Mouse (Mus musculus) lung, postnatal 36 days (tissue): Measurements from ENCODE around the gene Rtf2.
A peak's percentile ranks its signal among the peaks of the same experiment; 100 is the strongest.

ENCODE experiments used
- DNase-seq: peaks from one replicate; pipeline ENCODE4 v3.0.0; 2022; ENCODE audit warnings: mixed read lengths

The Rtf2 gene

DNA sequence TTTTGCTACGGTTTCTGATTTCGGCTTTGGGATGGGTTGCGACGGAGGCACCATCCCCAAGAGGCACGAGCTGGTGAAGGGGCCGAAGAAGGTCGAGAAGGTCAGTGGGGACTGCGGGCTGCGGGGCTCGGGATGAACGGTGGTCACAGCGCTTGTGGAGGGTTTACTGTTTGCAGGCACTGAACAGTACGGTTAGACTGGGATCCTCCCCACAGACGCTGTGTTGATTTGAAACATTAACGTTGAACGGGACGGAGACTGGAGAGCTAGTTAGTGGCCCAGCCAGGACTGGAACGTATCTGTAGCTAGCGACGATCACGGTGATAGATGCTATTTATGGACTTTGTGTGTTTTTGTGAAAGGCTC, 267 bp downstream of the Rtf2 start:
- no peak for DNase-seq

DNA sequence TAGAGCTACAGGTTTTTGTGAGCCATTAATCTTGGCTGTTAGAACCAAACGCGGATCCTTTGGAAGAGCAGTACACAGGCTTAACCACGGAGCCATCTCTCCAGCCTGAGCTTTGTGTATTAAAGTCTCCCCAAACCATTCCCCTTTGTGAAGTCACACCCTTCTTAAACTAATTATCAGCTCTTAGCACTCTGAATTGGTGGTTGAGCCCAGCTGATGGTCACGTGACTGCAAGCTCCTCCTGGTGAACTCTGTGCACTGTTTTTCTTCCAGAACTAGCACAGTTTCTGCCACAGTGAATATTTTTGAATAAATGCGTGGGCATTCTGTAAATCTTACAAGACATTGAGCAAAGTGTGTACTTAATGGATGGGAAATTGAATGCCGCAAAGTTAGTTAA, 820 bp downstream of the Rtf2 start:
- peak; percentile 47 for DNase-seq

DNA sequence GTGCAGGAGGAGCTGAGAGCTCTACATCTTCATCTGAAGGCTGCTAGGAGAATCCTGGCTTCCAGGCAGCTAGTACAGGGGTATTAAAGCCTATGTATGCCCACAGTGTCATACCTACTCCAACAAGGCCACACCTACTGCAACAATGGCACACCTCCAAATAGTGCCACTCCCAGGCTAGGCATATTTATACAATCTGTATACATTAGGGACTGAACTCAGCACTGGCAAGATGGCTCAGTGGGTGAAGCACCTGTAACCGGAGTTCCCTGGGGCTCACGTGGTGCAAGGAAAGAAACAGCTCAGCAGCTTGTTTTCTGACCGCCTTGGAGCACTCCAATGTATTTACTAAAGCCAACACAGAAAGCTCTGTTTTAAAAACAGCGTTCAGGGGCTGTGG, 5.3 kb downstream of the Rtf2 start:
- DNase-seq = no peak

DNA sequence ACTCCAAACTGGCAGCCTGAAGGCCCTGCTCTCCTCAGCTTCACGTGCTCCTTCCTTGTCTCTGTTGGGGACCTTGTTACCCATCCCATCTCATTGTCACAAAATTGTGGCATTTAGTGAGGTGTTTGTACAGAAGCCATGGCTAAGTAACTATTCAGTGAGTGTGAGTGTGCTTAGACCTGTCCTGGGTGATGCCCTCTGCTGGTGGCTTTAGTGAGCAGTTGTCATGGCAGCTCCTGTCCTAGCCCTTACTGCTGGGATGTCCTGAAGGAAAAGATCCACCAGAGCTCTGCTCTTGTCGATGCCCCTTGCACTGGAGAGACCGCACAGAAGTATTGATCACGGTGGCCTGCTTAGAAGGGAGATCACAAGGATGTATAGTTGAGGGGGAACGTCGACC, 7.0 kb downstream of the Rtf2 start:
- DNase-seq = peak; percentile 57

DNA sequence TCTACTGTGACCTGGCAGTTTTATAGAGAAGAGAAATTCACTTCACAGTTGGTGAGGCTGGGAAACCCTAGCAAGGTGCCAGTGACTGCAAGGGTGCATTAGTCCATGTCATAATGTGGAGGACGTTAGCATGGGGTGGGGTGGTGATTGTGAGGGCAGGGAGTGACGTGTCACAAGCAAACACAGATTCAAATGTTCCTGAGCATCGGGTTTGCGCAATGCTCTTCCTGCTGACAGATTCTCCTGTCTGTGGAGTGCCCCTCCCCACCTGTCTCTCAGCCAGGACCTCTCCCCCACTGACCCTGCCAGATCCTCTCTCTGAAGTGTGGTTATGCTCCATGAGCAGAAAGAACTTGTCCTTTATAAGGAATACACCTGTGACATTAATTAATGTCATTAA, 8.0 kb downstream of the Rtf2 start:
- no peak for DNase-seq

DNA sequence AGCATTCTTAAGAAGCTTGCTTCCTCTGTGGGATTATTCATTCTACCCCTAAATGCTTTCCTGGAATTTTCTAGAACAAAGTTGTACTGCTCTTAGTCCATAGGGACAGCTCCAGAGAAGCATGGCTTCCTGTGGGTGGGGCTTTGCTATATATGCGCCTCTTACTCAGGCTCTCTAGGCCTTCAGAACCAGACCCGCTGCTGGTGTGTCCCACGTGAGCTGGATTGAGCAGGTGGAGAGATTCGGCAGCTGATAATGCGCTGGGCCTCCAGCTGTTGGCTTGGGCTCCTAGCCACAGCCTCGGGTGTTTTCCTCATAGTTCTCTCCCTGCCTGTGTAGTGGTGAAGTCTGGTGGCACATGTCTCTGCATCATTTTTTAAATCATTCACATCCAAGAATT, 10.3 kb downstream of the Rtf2 start:
- no peak for DNase-seq

DNA sequence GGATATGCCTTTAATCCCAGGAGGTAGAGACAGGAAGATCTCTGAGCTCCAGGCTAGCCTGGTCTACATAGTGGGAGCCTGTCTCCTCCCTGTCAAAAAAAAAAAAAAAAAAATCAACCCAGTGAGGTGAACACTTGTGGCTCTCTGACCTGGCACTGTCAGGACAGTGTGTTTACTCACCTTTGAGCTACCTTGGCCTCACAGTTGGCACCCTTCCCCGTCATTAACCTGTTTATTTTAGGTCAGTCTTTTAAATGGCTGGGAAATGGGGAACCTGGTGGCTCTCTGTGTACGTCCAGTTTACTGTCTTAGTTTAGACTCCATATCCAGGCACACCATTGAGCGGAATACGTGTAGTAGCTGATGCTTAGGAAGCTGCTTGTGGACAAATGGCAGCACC, 11.7 kb downstream of the Rtf2 start:
- no peak for DNase-seq

DNA sequence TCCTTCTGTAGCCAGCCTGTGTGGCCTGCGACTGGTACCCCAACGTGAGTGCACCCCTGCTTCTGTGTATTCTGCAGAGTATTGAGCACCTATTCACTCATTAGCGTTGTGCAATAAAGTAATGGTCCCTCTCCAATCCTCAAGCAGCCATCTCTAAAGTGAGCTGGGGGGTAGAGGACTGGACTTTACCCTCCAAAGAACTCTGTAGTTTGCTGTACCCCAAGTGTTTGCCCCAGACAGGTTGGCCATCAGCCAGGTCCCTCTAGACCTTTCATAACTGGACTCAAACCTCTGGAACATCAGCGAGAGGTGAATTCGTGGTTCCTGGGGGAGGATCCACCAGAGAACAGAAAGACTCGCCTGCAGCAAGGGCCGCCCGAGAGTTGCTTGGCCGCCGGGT, 12.1 kb downstream of the Rtf2 start:
- no peak for DNase-seq

DNA sequence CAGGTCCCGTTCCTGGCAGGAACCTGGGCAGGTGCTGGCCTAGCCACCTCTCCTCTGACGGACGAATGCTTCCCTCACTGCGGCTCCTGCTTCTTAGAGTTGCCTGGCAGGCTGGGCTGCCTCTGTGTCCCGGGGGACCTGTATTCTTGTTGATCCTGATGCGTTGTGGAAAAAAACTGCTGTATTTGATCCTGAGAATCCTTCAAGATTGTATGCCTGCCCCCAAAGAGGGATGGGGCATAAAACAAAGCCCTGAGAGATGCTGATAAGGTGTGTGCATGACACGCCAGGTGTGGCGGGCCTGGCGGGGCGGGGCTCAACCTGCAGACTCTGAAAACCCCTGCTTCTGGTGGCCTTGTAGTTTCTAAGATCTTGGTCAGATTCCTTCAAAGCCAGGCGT, 18.1 kb downstream of the Rtf2 start, which contains the start of gene Gcnt7:
Gene Gcnt7, minus strand, starts transcription at position 101 of the 400 bp plus-strand sequence.
- no peak for DNase-seq

DNA sequence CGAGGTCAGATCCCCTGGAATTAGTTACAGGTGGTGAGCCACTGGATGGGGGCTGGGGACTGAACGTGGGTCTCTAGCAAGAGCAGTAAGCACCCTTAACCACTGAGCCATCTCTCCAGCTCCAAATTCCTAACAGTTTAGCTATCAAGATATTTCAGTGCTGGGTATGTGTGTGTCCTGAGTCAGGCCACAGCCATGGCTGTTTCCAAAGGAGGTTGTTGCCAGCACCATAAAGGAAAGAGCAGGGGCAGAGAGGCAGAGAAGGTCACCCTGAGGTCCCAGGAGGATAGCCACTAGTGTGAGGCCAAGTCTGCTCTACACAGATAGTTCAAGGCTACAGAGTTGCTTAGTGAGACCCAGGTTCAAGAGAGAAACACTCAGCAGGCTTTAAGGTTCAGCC, 20.3 kb downstream of the Rtf2 start:
- no peak for DNase-seq

DNA sequence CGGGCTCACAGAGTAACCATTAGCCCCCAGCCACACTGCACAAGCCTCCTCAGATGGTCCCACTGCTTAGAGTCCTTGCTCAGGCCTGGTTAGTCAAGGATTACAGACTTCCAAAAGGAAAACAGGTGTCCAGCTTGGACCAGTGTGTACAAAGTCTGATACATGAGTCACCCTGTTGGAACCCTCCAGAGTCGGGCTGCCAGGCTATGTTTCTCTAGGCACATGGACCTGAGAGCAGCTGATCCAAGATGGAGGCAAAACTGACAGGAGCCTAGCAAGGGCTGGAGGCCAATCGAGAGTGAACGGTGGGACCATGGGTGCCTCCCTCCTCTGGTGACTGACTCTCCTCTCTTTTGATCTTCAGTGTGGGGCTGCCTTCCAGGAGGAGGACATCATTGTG, 22.5 kb downstream of the Rtf2 start:
- DNase-seq = no peak

DNA sequence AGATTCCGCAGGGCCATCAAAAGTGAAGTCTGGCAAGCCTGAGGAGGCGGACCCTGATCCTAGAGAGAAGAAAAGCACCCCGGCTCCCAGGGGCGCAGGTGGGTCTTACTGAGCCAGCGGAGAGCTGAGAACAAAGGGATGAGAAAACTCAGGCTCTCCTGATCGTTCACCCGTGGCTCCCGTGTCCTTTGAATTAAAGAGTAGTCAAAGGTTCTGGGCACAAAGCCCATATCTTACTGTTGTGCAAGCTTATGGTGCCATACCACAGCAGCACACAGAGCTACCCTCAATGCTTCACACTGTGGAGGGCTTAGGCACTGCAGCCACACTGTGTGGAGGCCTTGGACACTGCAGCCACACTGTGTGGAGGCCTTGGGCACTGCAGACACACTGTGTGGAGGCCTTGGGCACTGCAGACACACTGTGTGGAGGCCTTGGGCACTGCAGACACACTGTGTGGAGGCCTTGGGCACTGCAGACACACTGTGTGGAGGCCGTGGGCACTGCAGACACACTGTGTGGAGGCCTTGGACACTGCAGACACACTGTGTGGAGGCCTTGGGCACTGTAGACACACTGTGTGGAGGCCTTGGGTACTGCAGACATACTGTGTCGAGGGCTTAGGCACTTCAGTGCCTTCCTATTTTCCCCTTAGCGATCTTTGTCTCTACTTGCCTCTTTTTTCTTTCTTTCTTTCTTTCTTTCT, 26.2 kb downstream of the Rtf2 start:
- DNase-seq = no peak

DNA sequence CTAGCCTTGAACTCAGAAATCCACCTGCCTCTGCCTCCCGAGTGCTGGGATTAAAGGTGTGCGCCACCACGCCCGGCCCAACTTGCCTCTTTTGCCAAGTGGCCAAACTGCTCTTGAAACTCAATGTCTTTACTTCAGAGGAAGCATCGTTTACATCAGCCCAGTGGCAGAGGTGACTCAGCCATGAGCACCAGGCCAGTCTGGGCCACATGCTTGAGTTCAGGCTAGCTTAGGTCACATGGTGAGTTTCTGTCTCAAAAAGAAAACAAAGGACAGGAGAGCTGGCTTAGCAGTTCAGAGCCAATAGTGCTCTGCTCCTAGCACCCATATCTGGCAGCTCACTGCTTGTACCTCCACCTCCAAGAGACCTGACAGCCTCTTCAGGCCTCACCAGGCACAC, 26.9 kb downstream of the Rtf2 start:
- no peak for DNase-seq

DNA sequence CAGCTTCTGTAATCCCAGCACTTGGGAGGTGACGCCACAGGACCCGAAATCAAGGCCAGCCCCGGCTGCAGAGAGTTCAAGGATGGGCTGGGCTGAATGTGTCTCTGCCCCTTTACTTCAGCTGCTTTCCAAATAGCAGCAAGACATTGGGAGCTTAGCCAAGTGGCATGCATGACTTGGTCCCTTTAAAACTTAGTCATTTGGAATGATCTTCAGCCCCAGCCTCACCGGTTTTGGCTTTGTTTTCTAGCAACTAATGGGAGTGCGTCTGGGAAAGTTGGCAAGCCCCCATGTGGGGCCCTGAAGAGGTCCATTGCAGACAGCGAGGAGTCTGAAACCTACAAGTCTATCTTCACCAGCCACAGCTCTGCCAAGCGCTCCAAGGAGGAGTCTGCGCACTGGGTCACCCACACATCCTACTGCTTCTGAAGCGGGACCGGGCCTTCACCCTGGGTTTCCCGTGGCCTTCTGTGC, 28.0 kb downstream of the Rtf2 start:
- DNase-seq = peak; percentile 32

DNA sequence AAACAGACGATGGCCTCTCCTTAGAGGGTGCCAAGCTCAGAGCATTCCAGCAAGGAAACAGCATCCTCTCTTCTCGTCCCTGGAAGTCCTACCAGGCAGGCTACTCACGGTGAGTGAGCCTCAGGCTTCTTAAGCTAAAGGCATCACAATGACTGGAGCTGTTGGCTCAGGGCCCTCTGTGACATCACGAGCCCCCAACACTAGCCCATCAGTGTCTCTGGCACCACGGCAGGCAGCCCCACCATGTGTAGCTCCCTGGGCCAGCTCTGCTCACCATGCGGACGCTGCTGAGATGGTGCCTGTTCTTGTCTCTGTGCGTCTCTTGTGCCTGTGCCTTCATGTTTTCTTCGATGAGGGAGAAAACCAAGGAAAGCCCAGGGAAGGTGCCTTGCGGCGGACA, 32.0 kb downstream of the Rtf2 start, which contains the start of gene Fam209:
Gene Fam209, plus strand, starts transcription at position 203 of the 400 bp plus-strand sequence.
- DNase-seq = no peak

DNA sequence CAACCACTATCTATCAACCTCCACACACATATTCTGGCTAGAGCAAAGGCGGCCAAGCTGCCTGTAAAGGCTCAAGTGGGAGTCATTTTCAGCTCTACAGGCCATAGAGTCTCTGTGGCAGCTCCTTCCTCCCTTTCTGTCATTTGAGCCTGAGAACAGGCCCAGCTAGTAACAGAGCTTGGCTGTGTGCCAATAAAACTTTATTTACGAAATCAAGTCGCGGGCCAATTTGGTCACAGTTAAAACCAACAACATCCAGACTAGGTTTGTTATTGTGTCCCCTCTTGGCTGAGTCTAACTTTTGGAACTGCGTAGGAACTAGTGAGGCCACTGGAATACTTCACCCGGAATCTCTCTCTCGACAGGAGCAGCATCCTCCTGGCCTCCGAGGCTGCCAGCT, 33.2 kb downstream of the Rtf2 start:
- DNase-seq = peak; percentile 56

DNA sequence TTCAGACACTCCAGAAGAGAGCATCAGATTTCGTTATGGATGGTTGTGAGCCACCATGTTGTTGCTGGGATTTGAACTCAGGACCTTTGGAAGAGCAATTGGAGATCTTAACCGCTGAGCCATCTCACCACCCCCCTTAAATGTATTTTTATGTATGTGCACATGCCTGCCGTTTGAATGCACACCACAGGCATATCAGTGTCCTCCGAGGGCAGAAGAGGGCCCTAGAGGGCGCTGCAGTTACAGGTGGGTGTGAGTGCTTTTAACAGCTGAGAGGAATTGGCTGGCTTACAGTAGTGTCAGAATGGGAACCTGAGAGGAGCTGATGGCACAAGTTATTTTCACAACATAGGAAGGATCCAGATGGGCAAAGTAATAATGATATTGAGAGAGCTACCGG, 34.6 kb downstream of the Rtf2 start:
- DNase-seq = peak; percentile 46

DNA sequence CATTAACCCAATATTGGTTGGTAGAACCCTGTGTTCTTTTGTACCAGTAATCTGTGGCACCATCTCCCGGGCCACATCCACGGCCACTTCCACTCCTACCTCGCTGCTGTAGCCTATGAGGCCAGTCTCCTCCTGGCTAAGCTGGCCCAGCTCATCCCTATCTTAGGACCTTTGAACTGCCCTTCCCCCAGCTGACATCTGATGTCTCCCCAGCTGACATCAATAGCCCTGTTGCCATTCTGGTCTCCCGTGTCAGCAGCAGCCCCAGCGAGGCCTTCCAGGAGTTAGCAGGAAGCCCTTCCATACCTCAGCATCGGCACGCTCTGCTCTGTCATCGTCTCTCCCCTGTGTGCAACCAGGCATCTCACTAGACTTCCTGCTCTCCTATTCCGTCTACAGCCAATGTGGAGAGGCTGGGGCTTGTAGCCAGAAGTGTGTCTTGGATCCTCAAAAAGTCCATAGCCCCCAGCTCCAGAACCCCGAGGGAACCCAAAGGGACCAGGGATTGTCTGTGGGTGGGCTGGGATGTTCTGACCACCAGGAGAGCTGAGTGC, 36.4 kb downstream of the Rtf2 start:
- DNase-seq = no peak

DNA sequence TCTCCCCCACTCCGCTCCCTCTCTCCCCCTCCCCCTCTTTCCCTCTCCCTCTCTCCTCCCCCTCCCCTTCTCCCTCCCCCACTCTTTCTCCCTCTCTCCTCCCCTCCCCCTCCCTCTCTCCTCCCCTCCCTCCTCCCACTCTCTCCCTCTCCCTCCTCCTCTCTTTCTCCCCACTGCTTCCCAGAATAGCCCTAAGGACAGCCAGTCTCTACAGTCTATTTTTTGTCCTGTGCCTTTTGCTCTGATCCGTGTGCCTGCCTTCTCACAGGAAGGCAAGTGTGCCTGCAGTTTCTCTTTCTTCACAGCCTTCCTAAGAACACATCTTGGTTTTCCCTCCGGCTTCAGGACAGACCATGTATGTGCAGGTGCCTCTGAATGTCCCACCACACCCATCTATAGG, 37.0 kb downstream of the Rtf2 start:
- DNase-seq = no peak

DNA sequence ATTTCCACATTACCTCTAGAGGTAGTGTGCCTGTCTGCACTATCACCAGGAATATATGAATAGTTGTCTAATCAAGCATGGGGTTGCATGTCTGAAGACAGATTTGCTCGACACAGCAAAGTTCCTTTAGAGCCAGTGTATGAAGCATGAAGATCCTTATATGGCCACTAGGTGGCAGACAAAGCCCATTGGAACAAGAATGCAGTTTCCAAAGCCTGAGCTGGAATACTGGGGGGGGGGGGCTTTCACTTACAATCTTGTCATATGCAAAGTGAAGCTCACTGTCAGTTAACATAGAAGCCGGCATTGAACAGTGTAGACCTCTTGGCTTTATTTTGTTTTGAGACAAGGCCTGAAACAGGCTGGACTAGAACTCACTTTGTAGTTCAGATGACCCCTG, 37.5 kb downstream of the Rtf2 start:
- DNase-seq = peak; percentile 71

DNA sequence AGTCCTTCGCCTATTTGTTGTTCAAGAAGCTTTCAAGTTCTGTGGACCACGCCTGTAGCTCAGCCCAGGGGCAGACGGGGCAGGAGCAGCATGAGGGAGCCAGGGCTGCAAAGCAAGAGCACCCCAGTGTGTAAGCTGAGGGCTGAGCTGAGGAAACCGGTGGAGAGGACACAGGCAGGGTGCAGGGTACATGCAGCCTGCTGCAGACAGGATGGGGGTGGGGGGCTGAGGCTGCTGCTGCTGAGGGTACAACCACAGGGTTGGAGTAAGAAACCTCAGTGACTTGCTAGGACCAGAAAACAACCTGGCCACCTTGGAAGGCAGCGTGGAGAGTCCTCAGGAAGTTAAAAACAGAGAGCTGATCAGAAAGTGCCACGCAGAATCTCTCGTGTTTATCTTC, 39.9 kb downstream of the Rtf2 start:
- DNase-seq = no peak

DNA sequence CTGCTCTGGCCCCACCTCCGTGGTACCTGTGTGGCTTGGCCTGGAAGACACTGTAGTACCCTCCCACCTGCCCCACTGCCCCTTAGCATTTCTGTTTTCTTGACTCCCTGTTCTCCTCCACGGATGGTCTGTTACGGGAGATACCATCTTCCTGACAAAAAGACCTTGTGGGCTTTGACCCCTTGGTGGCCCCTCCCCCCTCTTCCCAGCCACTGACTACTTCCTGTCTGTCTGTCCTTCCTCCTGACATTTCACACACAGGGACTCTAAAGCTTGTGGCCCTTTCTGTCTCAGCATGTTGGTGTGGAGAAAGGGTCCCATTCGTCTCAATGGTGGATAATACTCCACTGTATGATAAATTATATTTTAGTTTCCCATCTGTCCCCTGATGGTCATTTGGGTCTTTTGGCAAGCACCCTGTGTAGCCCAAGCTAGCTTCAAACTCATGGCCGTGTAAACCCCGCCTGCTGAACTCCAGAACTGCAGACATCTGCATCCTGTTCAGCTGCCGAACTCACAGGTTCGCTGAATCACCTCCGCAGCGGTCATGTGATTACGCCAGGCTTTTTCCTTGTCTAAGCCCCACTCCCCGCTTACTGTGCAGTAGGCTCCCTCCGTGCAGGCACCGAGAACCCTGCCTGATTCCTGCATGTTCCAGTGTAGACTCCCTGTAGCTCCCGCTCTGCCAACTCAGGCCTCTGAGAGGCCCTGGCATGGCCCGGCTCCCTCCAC, 41.5 kb downstream of the Rtf2 start:
- DNase-seq = no peak

DNA sequence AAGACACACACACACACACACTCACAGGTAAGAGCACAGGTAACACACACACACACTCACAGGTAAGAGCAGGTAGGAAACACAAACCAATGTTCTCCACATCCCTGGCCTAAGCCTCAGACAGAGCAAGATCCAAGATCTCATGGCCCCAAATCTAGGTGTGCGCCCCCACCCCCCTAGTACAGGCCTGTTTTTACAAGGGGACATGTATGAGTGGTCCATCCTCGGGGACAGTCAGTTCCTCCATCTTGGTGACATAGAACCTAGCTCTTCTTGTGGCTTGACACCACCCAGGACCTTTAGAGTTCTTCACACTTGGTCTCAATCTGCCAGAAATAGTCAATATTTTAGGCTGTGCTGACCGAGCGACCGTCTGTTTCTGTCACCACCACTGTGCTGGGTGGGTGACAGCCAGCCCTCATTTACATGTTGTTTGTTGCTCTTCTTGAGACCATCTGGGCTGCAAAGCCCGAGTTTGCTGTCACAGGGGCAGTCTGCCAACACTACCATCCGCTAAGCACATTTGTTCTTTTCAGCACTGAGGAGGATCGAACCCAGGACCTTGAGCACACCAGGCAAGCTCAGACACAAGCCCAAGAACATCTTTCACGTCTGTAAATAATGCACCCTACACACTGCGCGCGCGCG, 43.5 kb downstream of the Rtf2 start:
- no peak for DNase-seq
